Mouse (Mus musculus) heart, embryonic 11.5 days (tissue): ENCODE data around the gene Fbf1. TPM values are rescaled to one million over a fixed set of nuclear protein-coding genes. Genes with fewer than 3 reads are reported as not detected.

Experiments
- ATAC-seq: fragments of 200-750 bp; cut with Nextera tagmentation; replicated peaks from 2 replicates; pipeline ENCODE4 v1.8.0; 2017; ENCODE audit warnings: moderate library complexity; ENCODE audit not compliant: insufficient number of reproducible peaks, low FRiP score, low TSS enrichment
- H3K27ac ChIP-seq: fragments of 300-500 bp; sonication (generic); 2 replicates; pipeline ENCODE4 v1.5.1; 2014; ENCODE audit warnings: mild to moderate bottlenecking, low read depth, low read length
- H3K27me3 ChIP-seq: fragments of 300-500 bp; sonication (generic); 2 replicates; pipeline ENCODE4 v1.6.1; 2014; ENCODE audit warnings: mild to moderate bottlenecking, low read length, mixed read lengths; ENCODE audit not compliant: control insufficient read depth, insufficient read depth
- H3K36me3 ChIP-seq: fragments of 300-500 bp; sonication (generic); 2 replicates; pipeline ENCODE4 v1.6.1; 2014; ENCODE audit warnings: mild to moderate bottlenecking, low read length, moderate library complexity, mixed read lengths; ENCODE audit not compliant: control insufficient read depth, insufficient read depth
- H3K4me1 ChIP-seq: fragments of 300-500 bp; sonication (generic); 2 replicates; pipeline ENCODE4 v1.6.1; 2014; ENCODE audit warnings: low read length; ENCODE audit not compliant: control insufficient read depth, insufficient read depth
- H3K4me2 ChIP-seq: fragments of 300-500 bp; sonication (generic); 2 replicates; pipeline ENCODE4 v1.6.1; 2014; ENCODE audit warnings: mild to moderate bottlenecking, moderate library complexity
- H3K4me3 ChIP-seq: fragments of 300-500 bp; sonication (generic); 2 replicates; pipeline ENCODE4 v1.5.1; 2014; ENCODE audit warnings: low read depth, low read length
- H3K9ac ChIP-seq: fragments of 300-500 bp; sonication (generic); 2 replicates; pipeline ENCODE4 v1.6.1; 2014; ENCODE audit warnings: mild to moderate bottlenecking, low read depth, low read length, moderate library complexity
- H3K9me3 ChIP-seq: fragments of 300-500 bp; sonication (generic); replicated peaks from 2 replicates; pipeline ENCODE4 v1.6.1; 2016; ENCODE audit warnings: low read length; ENCODE audit not compliant: control insufficient read depth
- whole genome bisulfite sequencing: fragments of 180-500 bp; shearing (Covaris S2); extraction: QIAGEN DNeasy Blood & Tissue Kit; methylation state at CpG from one replicate; pipeline ENCODE4 v1.1.7; 2014; ENCODE audit not compliant: insufficient replicate concordance; 5-methylcytosine and 5-hydroxymethylcytosine counted together
- polyA plus RNA-seq: library from polyadenylated mRNA; unstranded; fragments of >200 nt; fragmentation: Nextera tagmentation; extraction: Ambion mirVana; gene quantifications from 2 replicates; pipeline ENCODE4 v1.2.1, GENCODE M21; 2014

Fbf1 gene
- polyA plus RNA-seq, 1 experiment from 2014 or later = 20.3 TPM

DNA sequence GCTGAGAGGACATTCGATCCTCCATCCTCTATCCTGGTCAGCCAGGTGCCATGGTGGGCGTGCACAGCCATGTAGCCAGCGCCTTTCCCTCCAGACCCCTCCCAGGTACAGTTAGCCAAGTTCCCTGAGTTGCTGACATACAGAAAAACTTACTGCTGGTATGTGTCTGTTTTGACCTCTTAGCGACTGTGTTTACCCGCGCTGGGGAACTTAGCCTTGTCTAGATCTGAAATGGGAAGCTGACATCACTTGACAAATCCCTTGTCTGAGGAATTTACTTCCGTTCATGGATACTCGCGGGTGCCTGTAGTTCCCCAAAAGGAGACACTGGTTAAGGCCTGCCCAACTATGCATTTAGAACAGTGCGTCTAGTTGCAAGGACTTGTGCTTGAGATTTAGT, 57.4 kb downstream of the Fbf1 start:
- Histone ChIP-seq H3K4me2 (peak overlapping the region; percentile 87), H3K9me3 (no peaks in the 10 kb centered on the region), H3K27me3 (peaks cover 21% of the 10 kb centered on the region), H3K36me3 (no peaks in the 10 kb centered on the region), H3K4me1 (peaks cover 44% of the 10 kb centered on the region), H3K4me3 (peak overlapping the region; percentile 71), H3K27ac (peak overlapping the region; percentile 79), H3K9ac (peak overlapping the region; percentile 84)
- WGBS = 15% methylated on average over 10 of the region's 10 CpGs
- ATAC-seq = no peak

DNA sequence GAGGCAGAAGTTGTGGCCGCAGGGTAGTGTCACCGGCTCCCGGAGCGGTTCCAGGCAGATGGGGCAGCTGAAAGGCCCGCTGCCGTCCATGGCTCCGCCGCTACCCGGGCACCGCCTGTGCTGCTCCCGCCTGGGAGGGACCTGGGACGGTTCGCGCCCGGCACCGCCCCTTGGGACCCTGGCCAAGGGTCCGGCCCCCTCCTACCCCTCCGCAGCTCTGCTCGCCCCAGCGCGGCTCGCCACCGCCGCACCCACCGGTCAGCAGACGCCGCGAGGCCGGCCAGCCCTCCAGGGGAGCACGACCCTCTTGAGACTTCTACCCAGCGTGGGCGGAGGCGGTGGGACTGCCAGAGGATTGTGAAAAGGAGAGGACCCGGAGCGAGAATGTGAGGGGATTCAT, 57.8 kb downstream of the Fbf1 start:
- WGBS = 1% methylated on average over 35 of the region's 35 CpGs
- Histone ChIP-seq H3K27me3 (peaks cover 21% of the 10 kb centered on the region), H3K9me3 (no peaks in the 10 kb centered on the region), H3K36me3 (no peaks in the 10 kb centered on the region), H3K4me1 (peaks cover 45% of the 10 kb centered on the region), H3K27ac (peak overlapping the region; percentile 79), H3K4me2 (peak overlapping the region; percentile 87), H3K4me3 (peak overlapping the region; percentile 71), H3K9ac (peak overlapping the region; percentile 84)
- peak; percentile 76 for ATAC-seq

- Histone ChIP-seq H3K9me3 (no peaks in the 10 kb centered on the region), H3K4me2 (peak overlapping the region; percentile 87), H3K9ac (peak overlapping the region; percentile 84), H3K27ac (peak overlapping the region; percentile 79), H3K4me3 (peak overlapping the region; percentile 71), H3K36me3 (no peaks in the 10 kb centered on the region), H3K27me3 (peaks cover 21% of the 10 kb centered on the region), H3K4me1 (peaks cover 49% of the 10 kb centered on the region)
- WGBS = 2% methylated on average over 69 of the region's 70 CpGs
- no peak for ATAC-seq
Observed at GRCm38 (mm10) chr11:116109441-116110081, 58.4 kb downstream of the Fbf1 start.

DNA sequence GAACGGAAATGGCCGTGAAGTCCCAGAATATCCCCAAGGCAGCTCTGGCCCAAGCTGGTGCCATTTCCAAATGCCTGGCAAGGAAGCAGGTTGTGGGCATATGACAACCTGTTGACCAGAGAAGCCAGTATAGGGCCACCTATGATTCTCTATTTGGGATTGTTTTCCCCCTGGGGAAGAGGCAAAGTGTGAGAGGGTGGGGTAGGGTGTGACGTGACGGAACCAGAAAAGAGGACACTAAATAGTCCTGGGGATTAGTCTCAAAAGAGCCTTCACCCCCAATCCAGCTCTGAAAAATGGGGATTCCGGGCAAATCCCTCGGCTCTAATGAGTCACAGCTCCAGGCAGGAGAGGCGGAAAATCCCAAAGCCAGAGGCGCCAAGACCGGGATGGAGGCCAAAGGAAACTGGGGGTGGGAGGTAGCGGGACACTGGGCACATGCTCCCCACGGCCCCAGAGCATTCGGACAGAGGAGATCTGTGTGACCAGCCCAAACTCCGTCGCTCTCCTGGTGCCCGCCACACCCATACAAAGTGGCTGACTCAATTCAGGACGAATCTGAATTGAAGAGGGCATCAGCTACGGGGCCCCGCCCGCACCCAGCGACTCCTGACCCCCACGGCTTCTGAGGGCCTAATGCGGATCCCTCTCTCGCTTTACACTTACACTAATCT, 59.4 kb downstream of the Fbf1 start:
- peak overlapping the region; percentile 84 for H3K9ac ChIP-seq

GRCm38 (mm10) chr11:116107777-116108285, 60.1 kb downstream of the Fbf1 start:
- ATAC-seq = no peak
- 19% methylated on average over 19 of the region's 19 CpGs for WGBS
- no peaks in the 10 kb centered on the region for H3K9me3 ChIP-seq
- peak overlapping the region; percentile 71 for H3K4me3 ChIP-seq
- H3K27me3 ChIP-seq = peaks cover 21% of the 10 kb centered on the region
- peak overlapping the region; percentile 87 for H3K4me2 ChIP-seq
- H3K27ac ChIP-seq = no peak overlapping the region
- peak overlapping the region; percentile 84 for H3K9ac ChIP-seq
- peaks cover 66% of the 10 kb centered on the region for H3K4me1 ChIP-seq
- H3K36me3 ChIP-seq = no peaks in the 10 kb centered on the region

More for the DNA sequence above, 59.4 kb downstream of the Fbf1 start:
- peaks cover 59% of the 10 kb centered on the region for H3K4me1 ChIP-seq
- no peaks in the 10 kb centered on the region for H3K9me3 ChIP-seq
- H3K36me3 ChIP-seq = no peaks in the 10 kb centered on the region
- H3K27ac ChIP-seq = peak overlapping the region; percentile 79; the same call in 1 of the 2 replicates
- H3K4me3 ChIP-seq = peak overlapping the region; percentile 71
- peak overlapping the region; percentile 87 for H3K4me2 ChIP-seq
- WGBS = 9% methylated on average over 23 of the region's 23 CpGs
- peaks cover 21% of the 10 kb centered on the region for H3K27me3 ChIP-seq
- no peak for ATAC-seq

GRCm38 (mm10) chr11:116106963-116107776, 60.8 kb downstream of the Fbf1 start:
- H3K9ac ChIP-seq = peak overlapping the region; percentile 84; the same call in 1 of the 2 replicates
- H3K27ac ChIP-seq = 0 out of 2 replicates have a peak overlapping the region, but pooled peaks have one; percentile 5
- H3K4me1 ChIP-seq = peaks cover 69% of the 10 kb centered on the region

GRCm38 (mm10) chr11:116106154-116106962, 61.6 kb downstream of the Fbf1 start:
- Histone ChIP-seq H3K9ac (peak overlapping the region; percentile 36), H3K4me3 (peak overlapping the region; percentile 71), H3K36me3 (no peaks in the 10 kb centered on the region), H3K4me2 (peak overlapping the region; percentile 87), H3K4me1 (peaks cover 77% of the 10 kb centered on the region), H3K27ac (peak overlapping the region; percentile 24), H3K9me3 (no peaks in the 10 kb centered on the region), H3K27me3 (peaks cover 21% of the 10 kb centered on the region)
- 31% methylated on average over 32 of the region's 32 CpGs for WGBS
- ATAC-seq = no peak

More at GRCm38 (mm10) chr11:116106963-116107776, 60.8 kb downstream of the Fbf1 start:
- Histone ChIP-seq H3K36me3 (no peaks in the 10 kb centered on the region), H3K4me3 (peak overlapping the region; percentile 71; the same call in 1 of the 2 replicates), H3K27me3 (peaks cover 21% of the 10 kb centered on the region), H3K9me3 (no peaks in the 10 kb centered on the region), H3K4me2 (peak overlapping the region; percentile 87)
- WGBS = 27% methylated on average over 14 of the region's 14 CpGs
- ATAC-seq = no peak
